Mouse (Mus musculus): ENCODE results near the gene Rbl1.

DNA sequence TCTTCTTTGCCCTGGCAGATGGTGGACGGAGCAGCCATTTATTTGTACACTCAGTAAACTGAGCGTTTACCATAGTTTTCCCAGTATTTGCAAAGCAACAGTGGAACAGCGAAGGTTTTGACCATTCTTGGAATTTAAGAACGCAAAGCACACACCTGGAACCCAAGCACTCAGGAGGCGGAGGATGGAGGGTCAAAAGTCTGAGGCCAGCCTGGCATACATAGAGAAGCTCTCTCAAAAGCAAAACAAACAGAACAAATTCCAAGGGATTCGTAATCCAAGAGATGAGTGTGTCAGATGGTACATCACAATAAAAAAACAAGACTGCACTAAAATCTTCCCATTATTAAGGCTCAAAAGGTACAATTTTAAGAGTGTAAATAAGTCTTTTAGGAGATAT is 30.8 kb downstream of the Rbl1 start:
- TF ChIP-seq GATA1 (IDR thresholded peaks at IDR 0.05; ENCODE audit: borderline replicate concordance, low read length) = no peak
- TF ChIP-seq FLI1 (IDR thresholded peaks at IDR 0.05; ENCODE audit: low read length) = no peak

All from megakaryocyte, embryonic 14.5 days (primary cell).